Mouse (Mus musculus) G1E (cell line): ENCODE measurements at regions not wholly inside any gene's neighbourhood (a gene's known extent, or its start where the extent isn't known, plus 50 kb on each side); places are given as distances from the start of the nearest gene placed in this dataset.

Experiments used
- CTCF ChIP-seq: IDR thresholded peaks from 2 replicates; pipeline ENCODE4 v1.5.1; 2012; ENCODE audit warnings: low read depth, low read length, inconsistent platforms, mixed read lengths
- GATA1 ChIP-seq: IDR thresholded peaks from 2 replicates; pipeline ENCODE4 v1.6.1; 2012; ENCODE audit warnings: borderline replicate concordance, low read length, inconsistent platforms, mixed read lengths
- TAL1 ChIP-seq: conservative IDR thresholded peaks from 2 replicates; pipeline ENCODE4 v1.6.1; 2012; ENCODE audit warnings: low read depth, low read length, inconsistent platforms, mixed read lengths

DNA sequence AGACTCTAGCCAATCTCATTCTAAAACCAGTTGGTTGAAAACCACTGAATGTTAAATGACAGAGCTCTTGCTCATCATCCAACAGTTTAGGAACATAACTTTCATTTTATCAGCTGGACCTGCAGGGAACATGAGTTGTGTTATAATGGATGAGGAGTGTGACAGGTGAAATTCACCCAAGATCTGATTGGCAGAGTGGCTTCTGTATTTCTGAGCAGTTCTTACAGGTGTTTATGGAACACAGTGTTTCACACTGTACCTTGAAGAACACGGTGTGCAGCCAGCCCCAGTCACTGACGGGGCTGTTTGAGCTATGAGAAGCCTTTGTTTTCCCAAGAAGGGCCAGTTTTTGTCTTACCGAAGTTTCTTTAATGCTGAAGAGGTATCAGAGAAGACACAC, 406.4 kb upstream of the Pik3r1 start:
- no peak for TF ChIP-seq GATA1
- no peak for TF ChIP-seq CTCF
- no peak for TF ChIP-seq TAL1
